Mouse (Mus musculus): ENCODE measurements around the gene S100a10.

DNA sequence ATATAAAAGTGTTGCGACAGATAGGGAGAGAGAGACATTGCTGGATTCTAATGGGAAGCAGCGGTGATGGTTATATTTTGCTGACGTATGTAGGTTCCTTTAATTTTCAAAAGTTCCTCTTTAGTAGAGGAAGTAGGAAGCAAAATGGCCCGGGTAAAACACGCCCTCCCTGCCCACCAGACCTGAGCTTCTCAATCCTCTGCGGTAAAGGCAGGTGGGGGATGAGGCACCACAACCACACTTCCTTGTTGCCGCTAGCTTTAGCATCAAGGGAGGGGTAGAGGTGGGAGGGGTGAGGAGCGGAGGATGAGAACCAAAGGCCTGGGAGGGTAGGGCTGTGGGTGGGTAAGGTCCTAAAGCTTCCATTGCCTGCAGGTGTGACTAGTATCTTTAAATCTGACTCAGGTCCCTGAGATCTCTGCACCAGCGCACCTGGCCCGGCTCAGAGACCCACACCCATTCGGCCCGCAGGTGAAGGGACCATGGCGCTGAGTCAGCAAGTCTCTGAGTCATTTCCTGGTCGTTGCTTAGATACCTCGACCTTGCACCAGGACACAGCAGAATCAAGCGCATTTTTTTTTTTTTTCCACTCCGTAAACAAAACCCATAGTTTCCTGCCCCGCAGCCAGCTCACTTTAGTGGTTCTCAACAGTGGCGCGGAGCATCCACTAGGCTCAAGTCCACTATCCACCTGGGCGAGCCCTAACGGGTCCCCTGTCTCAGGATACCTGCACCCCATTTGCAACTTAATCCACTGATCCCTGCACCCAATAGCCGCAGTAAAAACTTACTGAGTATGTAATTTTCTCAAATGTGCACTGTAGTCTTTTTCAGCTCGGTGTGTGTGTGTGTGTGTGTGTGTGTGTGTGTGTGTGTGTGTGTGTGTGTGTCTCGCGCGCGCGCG, 48.7 kb upstream of the S100a10 start:
- TF ChIP-seq CTCF (IDR thresholded peaks at IDR 0.05; ENCODE audit: borderline replicate concordance, insufficient read depth, low read length) (no peak), POLR2A (IDR thresholded peaks at IDR 0.05; ENCODE audit: low read depth, low read length) (no peak)
